Mouse (Mus musculus) embryonic facial prominence, embryonic 15.5 days (tissue): Measurements from ENCODE around the gene Myrfl. TPM values are rescaled to one million over a fixed set of nuclear protein-coding genes. Genes with fewer than 3 reads are reported as not detected.

Experiments
- ATAC-seq: fragments of 200-750 bp; cut with Nextera tagmentation; 2 replicates; pipeline ENCODE4 v1.8.0; 2017; ENCODE audit warnings: low read depth, moderate TSS enrichment; ENCODE audit not compliant: insufficient number of reproducible peaks, low FRiP score, low TSS enrichment
- H3K27ac ChIP-seq: fragments of 300-500 bp; sonication (generic); replicated peaks from 2 replicates; pipeline ENCODE4 v1.5.1; 2015; ENCODE audit warnings: mild to moderate bottlenecking, inconsistent platforms
- H3K27me3 ChIP-seq: fragments of 300-500 bp; sonication (generic); 2 replicates; pipeline ENCODE4 v1.6.1; 2015; ENCODE audit warnings: inconsistent platforms
- H3K36me3 ChIP-seq: fragments of 300-500 bp; sonication (generic); 2 replicates; pipeline ENCODE4 v1.6.1; 2015; ENCODE audit warnings: mild to moderate bottlenecking, inconsistent platforms
- H3K4me1 ChIP-seq: fragments of 300-500 bp; sonication (generic); 2 replicates; pipeline ENCODE4 v1.6.1; 2015; ENCODE audit warnings: inconsistent platforms
- H3K4me2 ChIP-seq: fragments of 300-500 bp; sonication (generic); replicated peaks from 2 replicates; pipeline ENCODE4 v1.6.1; 2015; ENCODE audit warnings: mild to moderate bottlenecking, inconsistent platforms
- H3K4me3 ChIP-seq: fragments of 300-500 bp; sonication (generic); replicated peaks from 2 replicates; pipeline ENCODE4 v1.5.1; 2015; ENCODE audit warnings: mild to moderate bottlenecking, inconsistent platforms
- H3K9ac ChIP-seq: fragments of 300-500 bp; sonication (generic); 2 replicates; pipeline ENCODE4 v1.6.1; 2015; ENCODE audit warnings: inconsistent platforms
- H3K9me3 ChIP-seq: fragments of 300-500 bp; sonication (generic); replicated peaks from 2 replicates; pipeline ENCODE4 v1.6.1; 2016; ENCODE audit warnings: inconsistent platforms
- WGBS: fragments of 180-500 bp; shearing (Covaris S2); methylation state at CpG from one replicate; pipeline ENCODE4 v1.1.7; 2015; 5-methylcytosine and 5-hydroxymethylcytosine counted together
- polyA plus RNA-seq: library from polyadenylated mRNA; unstranded; fragments of >200 nt; fragmentation: Nextera tagmentation; extraction: Ambion mirVana; gene quantifications from 2 replicates; pipeline ENCODE4 v1.2.1, GENCODE M21; 2015

Gene Myrfl
- polyA plus RNA-seq, 1 experiment from 2014 or later: 0.24 TPM

- H3K9me3 ChIP-seq: no peaks in the 10 kb centered on the region
- no peak overlapping the region for H3K4me3 ChIP-seq
- H3K36me3 ChIP-seq: no peaks in the 10 kb centered on the region
- H3K4me2 ChIP-seq: no peak overlapping the region
- H3K9ac ChIP-seq: no peak overlapping the region
- no peaks in the 10 kb centered on the region for H3K27me3 ChIP-seq
- ATAC-seq: no peak
- WGBS: 84% methylated on average over 9 of the region's 9 CpGs
- peaks cover 4% of the 10 kb centered on the region; the same call in 1 of the 2 replicates for H3K4me1 ChIP-seq
- no peak overlapping the region for H3K27ac ChIP-seq
These were observed 83.6 kb downstream of the Myrfl start for GRCm38 (mm10) chr10:116813150-116813549.

GRCm38 (mm10) chr10:116810738-116811137 is 86.0 kb downstream of the Myrfl start:
- Histone ChIP-seq H3K4me1 (peaks cover 4% of the 10 kb centered on the region; the same call in 1 of the 2 replicates), H3K27me3 (no peaks in the 10 kb centered on the region), H3K9me3 (no peaks in the 10 kb centered on the region), H3K4me3 (no peak overlapping the region), H3K36me3 (no peaks in the 10 kb centered on the region), H3K27ac (no peak overlapping the region), H3K4me2 (no peak overlapping the region), H3K9ac (no peak overlapping the region)
- no peak for ATAC-seq
- 72% methylated on average over 15 of the region's 15 CpGs for WGBS

GRCm38 (mm10) chr10:116809383-116809782 is 87.3 kb downstream of the Myrfl start:
- WGBS: 71% methylated on average over 9 of the region's 9 CpGs
- no peak for ATAC-seq

GRCm38 (mm10) chr10:116808556-116809353 is 88.0 kb downstream of the Myrfl start:
- no peak overlapping the region for H3K9ac ChIP-seq
- H3K4me3 ChIP-seq: no peak overlapping the region
- no peak for ATAC-seq
- no peaks in the 10 kb centered on the region for H3K36me3 ChIP-seq
- no peak overlapping the region for H3K4me2 ChIP-seq
- H3K4me1 ChIP-seq: peaks cover 4% of the 10 kb centered on the region; the same call in 1 of the 2 replicates
- H3K27me3 ChIP-seq: no peaks in the 10 kb centered on the region
- WGBS: 85% methylated on average over 10 of the region's 10 CpGs
- no peaks in the 10 kb centered on the region for H3K9me3 ChIP-seq
- H3K27ac ChIP-seq: no peak overlapping the region

More at GRCm38 (mm10) chr10:116809383-116809782, 87.3 kb downstream of the Myrfl start:
- no peaks in the 10 kb centered on the region for H3K36me3 ChIP-seq
- no peaks in the 10 kb centered on the region for H3K27me3 ChIP-seq
- H3K27ac ChIP-seq: no peak overlapping the region
- H3K9me3 ChIP-seq: no peaks in the 10 kb centered on the region
- no peak overlapping the region for H3K4me3 ChIP-seq
- peaks cover 4% of the 10 kb centered on the region; the same call in 1 of the 2 replicates for H3K4me1 ChIP-seq
- H3K9ac ChIP-seq: no peak overlapping the region
- H3K4me2 ChIP-seq: no peak overlapping the region

GRCm38 (mm10) chr10:116802178-116802794 is 94.4 kb downstream of the Myrfl start:
- no peak overlapping the region for H3K9ac ChIP-seq
- no peaks in the 10 kb centered on the region for H3K36me3 ChIP-seq
- no peaks in the 10 kb centered on the region for H3K27me3 ChIP-seq
- H3K4me3 ChIP-seq: no peak overlapping the region
- H3K4me1 ChIP-seq: no peaks in the 10 kb centered on the region
- no peak overlapping the region for H3K27ac ChIP-seq
- WGBS: 39% methylated on average over 5 of the region's 5 CpGs
- H3K4me2 ChIP-seq: no peak overlapping the region
- no peaks in the 10 kb centered on the region for H3K9me3 ChIP-seq
- ATAC-seq: no peak

- Histone ChIP-seq H3K27ac (no peak overlapping the region), H3K27me3 (no peaks in the 10 kb centered on the region; the same call in 1 of the 2 replicates), H3K4me1 (no peaks in the 10 kb centered on the region), H3K4me2 (no peak overlapping the region), H3K9ac (no peak overlapping the region), H3K36me3 (no peaks in the 10 kb centered on the region), H3K9me3 (no peaks in the 10 kb centered on the region), H3K4me3 (no peak overlapping the region)
- 34% methylated on average over 4 of the region's 4 CpGs for WGBS
- no peak for ATAC-seq
These were observed 95.4 kb downstream of the Myrfl start for GRCm38 (mm10) chr10:116801281-116801680.

GRCm38 (mm10) chr10:116796066-116796465 is 100.7 kb downstream of the Myrfl start:
- H3K9ac ChIP-seq: no peak overlapping the region
- WGBS: 77% methylated on average over 6 of the region's 6 CpGs
- no peaks in the 10 kb centered on the region for H3K9me3 ChIP-seq
- no peaks in the 10 kb centered on the region for H3K36me3 ChIP-seq
- H3K4me3 ChIP-seq: no peak overlapping the region
- no peak overlapping the region for H3K4me2 ChIP-seq
- H3K27me3 ChIP-seq: no peaks in the 10 kb centered on the region; the same call in 1 of the 2 replicates
- no peak overlapping the region for H3K27ac ChIP-seq
- no peaks in the 10 kb centered on the region for H3K4me1 ChIP-seq
- ATAC-seq: no peak

- no peaks in the 10 kb centered on the region for H3K36me3 ChIP-seq
- no peak for ATAC-seq
These were observed 107.6 kb downstream of the Myrfl start for GRCm38 (mm10) chr10:116789096-116789495.

GRCm38 (mm10) chr10:116788431-116788830 is 108.3 kb downstream of the Myrfl start:
- Histone ChIP-seq H3K27me3 (no peaks in the 10 kb centered on the region), H3K4me3 (no peak overlapping the region), H3K4me2 (no peak overlapping the region), H3K36me3 (no peaks in the 10 kb centered on the region), H3K9me3 (no peaks in the 10 kb centered on the region), H3K27ac (no peak overlapping the region), H3K4me1 (no peaks in the 10 kb centered on the region), H3K9ac (no peak overlapping the region)
- ATAC-seq: no peak

More at GRCm38 (mm10) chr10:116789096-116789495, 107.6 kb downstream of the Myrfl start:
- Histone ChIP-seq H3K9ac (no peak overlapping the region), H3K4me1 (no peaks in the 10 kb centered on the region), H3K9me3 (no peaks in the 10 kb centered on the region), H3K4me2 (no peak overlapping the region), H3K4me3 (no peak overlapping the region), H3K27ac (no peak overlapping the region), H3K27me3 (no peaks in the 10 kb centered on the region)

GRCm38 (mm10) chr10:116784098-116784497 is 112.6 kb downstream of the Myrfl start:
- no peak overlapping the region for H3K4me3 ChIP-seq
- no peaks in the 10 kb centered on the region for H3K36me3 ChIP-seq
- no peak for ATAC-seq
- peaks cover 3% of the 10 kb centered on the region; the same call in 1 of the 2 replicates for H3K4me1 ChIP-seq
- WGBS: 62% methylated on average over 6 of the region's 6 CpGs
- no peak overlapping the region for H3K4me2 ChIP-seq
- H3K9ac ChIP-seq: no peak overlapping the region
- H3K27ac ChIP-seq: no peak overlapping the region
- no peaks in the 10 kb centered on the region for H3K9me3 ChIP-seq
- no peaks in the 10 kb centered on the region for H3K27me3 ChIP-seq

- no peaks in the 10 kb centered on the region for H3K36me3 ChIP-seq
- no peak overlapping the region for H3K27ac ChIP-seq
- no peak overlapping the region for H3K4me3 ChIP-seq
- H3K9me3 ChIP-seq: no peaks in the 10 kb centered on the region
- WGBS: 64% methylated on average over 4 of the region's 5 CpGs
- peaks cover 4% of the 10 kb centered on the region; the same call in 1 of the 2 replicates for H3K4me1 ChIP-seq
- H3K9ac ChIP-seq: no peak overlapping the region
- H3K4me2 ChIP-seq: no peak overlapping the region
- no peak for ATAC-seq
- H3K27me3 ChIP-seq: no peaks in the 10 kb centered on the region
These were observed 113.7 kb downstream of the Myrfl start for GRCm38 (mm10) chr10:116783020-116783419.
